Mouse (Mus musculus): ENCODE data around the gene Sorcs3. TPM values are rescaled to one million over a fixed set of nuclear protein-coding genes. Genes with fewer than 3 reads are reported as not detected.
A peak's percentile ranks its signal among the peaks of the same experiment; 100 is the strongest.

Sorcs3 gene
- total RNA-seq, 2 experiments from 2014 or later: 40.4 to 41.5 TPM

GRCm38 (mm10) chr19:48280273-48280672 is 74.4 kb downstream of the Sorcs3 start:
- intact Hi-C loops (cut with DNase I): no loop called here
- DNase-seq (ENCODE audit: low spot score in 2 of 2): no peak

- no peak for DNase-seq (ENCODE audit: low spot score in 2 of 2)
- intact Hi-C loops (cut with DNase I): no loop called here
These were observed 76.4 kb downstream of the Sorcs3 start for GRCm38 (mm10) chr19:48282250-48282649.

GRCm38 (mm10) chr19:48283217-48283616 is 77.4 kb downstream of the Sorcs3 start:
- intact Hi-C loops (cut with DNase I): no loop called here
- DNase-seq (ENCODE audit: low spot score in 2 of 2): no peak

- intact Hi-C loops (cut with DNase I): no loop called here
- DNase-seq (ENCODE audit: low spot score in 2 of 2): peak; percentile 38 to 57
These were observed 79.9 kb downstream of the Sorcs3 start for GRCm38 (mm10) chr19:48285602-48286225.

GRCm38 (mm10) chr19:48294251-48294650 is 88.4 kb downstream of the Sorcs3 start:
- DNase-seq (ENCODE audit: low spot score in 2 of 2): no peak
- intact Hi-C loops (cut with DNase I): no loop called here

GRCm38 (mm10) chr19:48298384-48298783 is 92.6 kb downstream of the Sorcs3 start:
- no peak for DNase-seq (ENCODE audit: low spot score in 2 of 2)
- intact Hi-C loops (cut with DNase I): no loop called here

DNA sequence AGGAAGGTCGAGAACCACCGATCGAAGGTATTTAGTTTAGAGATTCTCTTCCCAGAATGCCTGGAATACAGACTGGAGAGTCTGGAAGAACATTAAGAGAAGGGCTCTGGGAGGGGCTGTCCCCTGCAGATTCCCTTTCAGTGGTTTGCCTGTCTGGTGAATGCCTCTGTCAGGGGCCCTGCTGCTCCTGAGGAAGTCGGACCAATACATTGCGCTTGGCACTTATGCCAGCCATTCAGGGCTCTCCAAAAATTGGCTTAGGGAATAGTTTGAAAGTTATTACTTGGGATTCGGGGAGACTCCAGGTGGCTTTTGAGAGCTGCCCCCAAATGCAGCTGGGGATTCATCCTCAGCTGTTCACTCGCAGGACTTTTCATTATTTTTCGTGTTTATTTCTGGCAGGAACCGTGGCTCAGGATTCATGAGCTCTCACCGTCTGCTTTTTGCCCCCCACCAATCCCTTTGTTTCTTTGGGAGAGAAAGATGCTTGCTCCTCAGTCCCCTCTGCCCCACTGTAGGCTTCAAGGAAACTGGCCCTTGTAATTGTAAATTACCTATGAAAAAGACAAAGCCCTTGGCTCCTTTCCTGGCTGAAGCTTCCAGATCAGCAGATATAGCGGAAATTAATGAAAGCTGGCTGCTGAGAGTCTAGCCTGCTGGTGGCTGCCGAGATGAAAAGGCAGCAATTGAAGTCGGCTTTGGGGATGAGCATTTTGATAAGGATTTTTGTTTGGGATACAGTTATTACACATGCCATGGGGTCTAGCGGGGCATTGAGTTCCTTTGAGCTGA is 94.8 kb downstream of the Sorcs3 start:
- no peak for DNase-seq (ENCODE audit: low spot score in 2 of 2)
- intact Hi-C loops (cut with DNase I): no loop called here

DNA sequence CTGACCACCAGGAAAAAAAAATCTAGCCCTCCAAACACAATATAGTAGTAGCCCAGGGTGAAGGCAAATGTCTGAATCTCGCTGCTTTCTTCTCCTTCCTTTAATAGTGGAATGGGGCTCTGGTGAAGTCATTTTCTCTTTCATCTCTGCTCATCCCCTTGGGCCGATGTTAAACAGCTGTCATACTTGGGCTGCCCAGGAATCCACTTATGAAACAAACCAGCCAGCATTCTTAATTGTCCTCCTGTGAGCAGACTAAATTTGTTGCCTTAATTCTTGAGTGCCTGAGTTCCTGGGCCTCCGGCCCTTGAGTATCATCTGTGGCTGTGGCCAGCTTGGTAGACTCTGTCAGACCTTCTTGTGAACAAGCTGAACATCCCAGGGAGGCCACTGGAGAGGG is 95.5 kb downstream of the Sorcs3 start:
- intact Hi-C loops (cut with DNase I): no loop called here
- no peak for DNase-seq (ENCODE audit: low spot score in 2 of 2)

GRCm38 (mm10) chr19:48308341-48308740 is 102.5 kb downstream of the Sorcs3 start:
- no peak for DNase-seq (ENCODE audit: low spot score in 2 of 2)
- intact Hi-C loops (cut with DNase I): no loop called here

DNA sequence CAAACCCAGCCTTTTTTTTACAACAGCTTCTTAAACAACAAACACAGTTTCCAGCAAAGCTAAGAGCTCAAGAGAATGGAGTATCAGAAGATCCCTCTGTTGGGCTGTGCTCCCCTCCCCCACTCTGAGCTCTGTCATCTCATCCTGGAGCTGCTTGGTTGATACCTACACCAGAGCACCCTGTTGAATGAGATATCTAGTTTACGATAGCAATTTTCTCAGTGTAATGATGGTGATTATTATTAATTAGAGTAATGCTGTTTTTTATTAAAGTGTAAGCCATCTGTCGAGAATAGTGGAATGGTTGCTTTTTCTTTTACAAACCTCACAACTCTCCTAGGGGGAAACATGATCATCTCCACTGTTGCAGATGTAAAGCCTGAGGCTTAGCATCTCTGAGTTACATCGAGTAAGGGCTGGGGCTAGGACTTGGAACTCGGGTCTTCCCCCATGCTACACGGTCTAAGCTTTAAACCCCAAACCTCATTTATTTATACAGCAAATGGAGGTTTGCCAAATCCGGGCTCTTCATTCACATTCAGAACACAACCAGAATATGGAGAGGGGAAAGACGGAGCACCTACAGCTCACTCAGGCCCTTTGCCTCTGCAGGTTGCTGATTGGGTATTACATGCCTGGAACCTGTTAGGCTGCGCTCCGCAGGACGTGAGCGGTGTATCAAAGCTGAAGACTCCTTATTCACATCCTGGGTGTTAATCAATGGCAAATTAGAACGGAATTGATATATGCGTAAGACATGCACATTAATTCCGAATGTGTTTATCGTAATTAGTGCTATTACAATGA is 103.9 kb downstream of the Sorcs3 start:
- no peak for DNase-seq (ENCODE audit: low spot score in 2 of 2)
- intact Hi-C loops (cut with DNase I): no loop called here

DNA sequence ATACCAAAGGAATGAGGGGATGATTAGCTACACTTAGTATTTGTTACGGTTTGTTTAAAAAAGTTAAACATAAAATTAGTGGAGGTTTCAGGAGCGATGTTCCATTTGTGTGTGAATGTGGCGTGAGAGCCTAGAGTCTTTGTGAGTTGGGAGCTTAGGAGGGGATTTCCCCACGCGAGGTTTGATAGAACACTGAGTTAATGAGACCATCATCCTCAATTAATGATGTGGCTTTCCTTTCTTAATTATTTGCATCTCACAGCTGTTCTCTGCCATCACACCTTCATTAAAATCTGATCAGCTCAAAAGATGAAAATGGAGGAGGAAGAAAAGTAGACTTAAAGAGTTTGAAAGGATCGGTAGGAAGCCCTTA is 104.5 kb downstream of the Sorcs3 start:
- DNase-seq (ENCODE audit: low spot score in 2 of 2): no peak
- intact Hi-C loops (cut with DNase I): no loop called here

GRCm38 (mm10) chr19:48313776-48314175 is 108.0 kb downstream of the Sorcs3 start:
- intact Hi-C loops (cut with DNase I): no loop called here
- no peak for DNase-seq (ENCODE audit: low spot score in 2 of 2)

DNA sequence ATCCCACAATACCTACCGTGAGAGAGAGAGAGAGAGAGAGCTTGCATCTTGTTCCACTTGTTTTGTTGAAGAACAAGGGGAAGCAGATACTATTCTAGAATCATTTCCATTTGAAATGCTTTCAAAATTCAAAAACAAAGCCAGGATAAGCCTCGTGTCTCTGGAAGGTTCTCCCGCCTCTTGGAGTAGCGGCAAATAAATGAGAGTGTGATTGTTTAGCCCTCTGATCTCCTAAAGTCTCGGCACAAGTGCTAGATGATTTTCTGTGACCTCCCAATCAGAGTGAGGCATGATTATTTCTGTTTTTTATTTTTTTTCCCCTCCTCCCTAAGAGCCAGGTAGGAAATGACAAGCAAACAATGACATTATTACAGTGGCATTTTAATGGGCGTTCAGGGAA is 121.3 kb downstream of the Sorcs3 start:
- intact Hi-C loops (cut with DNase I): no loop called here
- no peak for DNase-seq (ENCODE audit: low spot score in 2 of 2)

GRCm38 (mm10) chr19:48328171-48328570 is 122.3 kb downstream of the Sorcs3 start:
- intact Hi-C loops (cut with DNase I): no loop called here
- no peak for DNase-seq (ENCODE audit: low spot score in 2 of 2)

DNA sequence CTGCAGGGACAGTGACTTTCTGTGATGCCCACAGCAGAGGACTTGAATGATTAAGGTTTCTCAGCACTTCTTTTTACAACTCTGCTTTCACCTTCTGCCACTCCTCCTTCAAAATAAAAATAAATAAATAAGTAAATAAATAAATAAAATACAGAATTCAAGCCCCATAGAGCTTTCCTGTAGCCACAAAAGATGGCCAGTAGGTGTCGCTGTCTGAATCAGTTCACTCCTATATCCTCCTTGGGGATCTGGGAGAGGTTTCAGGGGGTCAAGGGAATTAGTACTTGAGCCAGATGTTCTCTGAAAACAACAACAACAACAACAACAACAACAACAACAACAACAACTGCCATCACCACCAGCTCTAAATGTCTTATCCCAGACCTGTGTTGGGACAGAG is 125.8 kb downstream of the Sorcs3 start:
- intact Hi-C loops (cut with DNase I): no loop called here
- no peak for DNase-seq (ENCODE audit: low spot score in 2 of 2)

- DNase-seq (ENCODE audit: low spot score in 2 of 2): no peak
- intact Hi-C loops (cut with DNase I): no loop called here
These were observed 127.3 kb downstream of the Sorcs3 start for GRCm38 (mm10) chr19:48333085-48333484.

- intact Hi-C loops (cut with DNase I): no loop called here
- no peak for DNase-seq (ENCODE audit: low spot score in 2 of 2)
These were observed 131.6 kb downstream of the Sorcs3 start for GRCm38 (mm10) chr19:48337461-48337860.

GRCm38 (mm10) chr19:48338098-48338497 is 132.3 kb downstream of the Sorcs3 start:
- no peak for DNase-seq (ENCODE audit: low spot score in 2 of 2)
- intact Hi-C loops (cut with DNase I): no loop called here

DNA sequence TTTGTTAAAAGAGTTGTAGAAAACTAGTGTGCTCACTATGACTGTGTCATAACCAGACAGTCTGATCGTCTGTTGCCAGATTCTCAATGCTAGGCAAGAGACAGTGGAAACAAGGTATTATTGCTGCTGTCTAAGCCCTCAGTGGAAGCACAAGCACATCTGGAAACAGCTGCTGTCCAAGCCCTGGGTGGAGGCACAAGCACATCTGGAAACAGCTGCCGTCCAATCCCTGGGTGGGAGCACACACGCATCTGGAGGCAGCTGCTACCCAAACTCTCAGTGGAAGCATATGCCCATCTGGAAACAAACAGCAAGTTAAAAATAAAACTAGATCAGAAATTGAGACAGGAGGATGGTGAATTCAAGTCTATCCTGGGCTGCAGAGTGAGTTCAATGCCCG is 136.9 kb downstream of the Sorcs3 start:
- no peak for DNase-seq (ENCODE audit: low spot score in 2 of 2)
- intact Hi-C loops (cut with DNase I): no loop called here

DNA sequence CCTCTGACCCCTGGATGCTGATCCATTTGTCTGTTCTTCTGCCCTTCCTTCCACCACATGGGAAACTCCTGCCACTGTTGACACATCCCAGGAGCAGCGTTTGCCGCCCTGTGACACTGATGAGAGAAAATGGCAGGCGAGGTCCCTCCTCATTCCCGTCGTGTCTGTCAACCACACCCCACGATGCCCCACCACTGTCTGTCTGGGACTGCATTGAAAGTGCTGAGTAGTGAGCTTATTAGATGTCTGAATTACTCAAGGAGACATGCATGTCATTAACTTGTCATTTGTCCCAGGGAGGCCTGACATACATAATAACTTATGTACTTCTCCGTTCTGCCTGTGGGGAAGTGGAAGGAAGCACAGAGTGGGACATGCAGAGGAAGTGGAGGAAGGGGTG is 137.6 kb downstream of the Sorcs3 start:
- intact Hi-C loops (cut with DNase I): no loop called here

GRCm38 (mm10) chr19:48347116-48347515 is 141.3 kb downstream of the Sorcs3 start:
- DNase-seq (ENCODE audit: low spot score in 2 of 2): no peak
- intact Hi-C loops (cut with DNase I): no loop called here

More for the DNA sequence above, 137.6 kb downstream of the Sorcs3 start:
- no peak for DNase-seq (ENCODE audit: low spot score in 2 of 2)

Measured in left cerebral cortex, postnatal 36 days (tissue).